In the genomic region with DNA sequence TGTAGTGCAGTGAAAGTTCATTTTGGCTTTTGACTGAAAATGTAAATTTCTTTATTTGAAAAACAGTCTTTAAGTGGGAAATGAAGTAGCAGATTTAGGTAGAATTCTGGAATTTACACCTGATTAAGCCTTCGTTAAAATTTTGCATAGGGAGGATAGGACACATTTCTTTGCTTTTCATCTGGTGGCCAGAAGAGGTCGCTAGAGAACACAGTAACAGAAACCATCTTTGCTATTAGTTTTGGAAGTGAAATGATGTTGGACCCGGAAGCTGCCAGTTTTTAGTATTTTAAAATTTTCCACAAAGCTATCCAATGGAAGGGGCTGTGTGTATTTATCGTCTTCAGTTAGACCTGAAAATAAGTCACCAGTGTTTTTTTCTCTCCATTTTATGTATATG, we compare ENCODE assay signal across 8 mouse cellular contexts. TPM values are rescaled to one million over a fixed set of nuclear protein-coding genes. Genes with fewer than 3 reads are reported as not detected.
DNase-seq lines count a peak whose midpoint lies in the region; ATAC-seq and TF ChIP-seq lines count a peak whose summit lies in the region.

No protein-coding gene starts in this region.

- 47% methylated on average over 4 of the region's 4 CpGs for WGBS in forebrain, embryonic 14.5 days
- 43% methylated on average over 4 of the region's 4 CpGs for WGBS in forebrain, embryonic 16.5 days

- intact Hi-C loops in left cerebral cortex, postnatal 14 days (cut with DNase I) = loop anchor here (1.0 to 10.0 kb wide), 2 partner anchors 578 to 1149 kb away; no protein-coding TSS in a partner anchor
- intact Hi-C loops in left cerebral cortex, postnatal 10 days (cut with DNase I) = loop anchor here (10.0 kb wide), 1 partner anchor 1149 kb away; no protein-coding TSS in a partner anchor

- in situ Hi-C loops in CH12.LX (cut with MboI; ENCODE audit: low pct_ligation_motif_present, low pct_unique_long_range_greater_than_20kb, low sequenced_read_pairs) = no loop called here

- peak; percentile 66 for DNase-seq in forebrain, embryonic 14.5 days (ENCODE audit: low spot score)
- peak; percentile 56 to 73 for DNase-seq in left cerebral cortex, postnatal 14 days (ENCODE audit: low spot score in 2 of 2)
- DNase-seq in left cerebral cortex, postnatal 10 days (ENCODE audit: extremely low spot score in 1 of 2, low spot score in 2 of 2) = no peak
- peak; percentile 58 for DNase-seq in CH12.LX (ENCODE audit: extremely low read depth)
- DNase-seq in embryo, embryonic 10 days (ENCODE audit: low spot score) = peak; percentile 57
- peak; percentile 60 for DNase-seq in retina, postnatal 1 day
- DNase-seq in ovary, postnatal 10 days (ENCODE audit: low spot score) = no peak

- TF ChIP-seq CTCF in CH12.LX (conservative IDR thresholded peaks at IDR 0.05 in 1 of 2, IDR thresholded peaks at IDR 0.05 in 1 of 2; ENCODE audit: low read depth in 2 of 2, low read length in 2 of 2) = peak; percentile 68 to 77

- no peaks in the 10 kb centered on the region for H3K9me3 ChIP-seq in forebrain, embryonic 14.5 days (replicated peaks; ENCODE audit: control insufficient read depth, low read length)
- H3K9me3 ChIP-seq in forebrain, embryonic 16.5 days (ENCODE audit: control insufficient read depth, low read length) = no peaks in the 10 kb centered on the region
- H3K9me3 ChIP-seq in CH12.LX (replicated peaks; ENCODE audit: low read length) = peaks cover 3% of the 10 kb centered on the region

- no peak for TF ChIP-seq POLR2A in CH12.LX (IDR thresholded peaks at IDR 0.05; ENCODE audit: low read depth, low read length)

- peak; percentile 49 for TF ChIP-seq RAD21 in CH12.LX (IDR thresholded peaks at IDR 0.05; ENCODE audit: low read depth, low read length)

- dilution Hi-C loops in CH12.LX (cut with MboI; ENCODE audit: extremely low pct_ligation_motif_present, extremely low pct_unique_long_range_greater_than_20kb, low sequenced_read_pairs) = no loop called here

- H3K9ac ChIP-seq in forebrain, embryonic 14.5 days (ENCODE audit: low read length) = no peak overlapping the region
- no peak overlapping the region for H3K9ac ChIP-seq in forebrain, embryonic 16.5 days (replicated peaks; ENCODE audit: low read depth, low read length)
- no peak overlapping the region for H3K9ac ChIP-seq in CH12.LX (ENCODE audit: insufficient read depth, low read depth)

- no peak overlapping the region for H3K4me3 ChIP-seq in forebrain, embryonic 14.5 days (ENCODE audit: low read depth, low read length)
- no peak overlapping the region for H3K4me3 ChIP-seq in forebrain, embryonic 16.5 days (replicated peaks; ENCODE audit: low read length)
- no peak overlapping the region for H3K4me3 ChIP-seq in CH12.LX (replicated peaks in 1 of 3; ENCODE audit: low read depth in 2 of 3, low read length in 2 of 3, poor library complexity in 1 of 3)

- H3K79me2 ChIP-seq in CH12.LX (replicated peaks; ENCODE audit: control insufficient read depth, extremely low read depth, insufficient read depth, poor library complexity, severe bottlenecking) = no peaks in the 10 kb centered on the region

- no peaks in the 10 kb centered on the region for H3K27me3 ChIP-seq in forebrain, embryonic 14.5 days (replicated peaks; ENCODE audit: control insufficient read depth, insufficient read depth, low read length)
- H3K27me3 ChIP-seq in forebrain, embryonic 16.5 days (replicated peaks; ENCODE audit: control insufficient read depth, insufficient read depth, low read length) = no peaks in the 10 kb centered on the region
- H3K27me3 ChIP-seq in CH12.LX (replicated peaks) = no peaks in the 10 kb centered on the region

- TF ChIP-seq EP300 in CH12.LX (IDR thresholded peaks at IDR 0.05; ENCODE audit: low read length) = no peak

- peaks cover 69% of the 10 kb centered on the region for H3K36me3 ChIP-seq in forebrain, embryonic 14.5 days (ENCODE audit: control insufficient read depth, insufficient read depth, low read length)
- peaks cover 9% of the 10 kb centered on the region for H3K36me3 ChIP-seq in forebrain, embryonic 16.5 days (ENCODE audit: control insufficient read depth, insufficient read depth)
- H3K36me3 ChIP-seq in CH12.LX (replicated peaks in 1 of 2; ENCODE audit: control insufficient read depth in 1 of 2, insufficient read depth in 1 of 2, low read length in 1 of 2) = peaks cover 61 to 92% of the 10 kb centered on the region in 2 experiments

- H3K4me1 ChIP-seq in forebrain, embryonic 14.5 days (ENCODE audit: control insufficient read depth, insufficient read depth, low read length) = no peaks in the 10 kb centered on the region
- no peaks in the 10 kb centered on the region for H3K4me1 ChIP-seq in forebrain, embryonic 16.5 days (replicated peaks; ENCODE audit: control insufficient read depth, insufficient read depth, low read length)
- H3K4me1 ChIP-seq in CH12.LX (ENCODE audit: control insufficient read depth in 1 of 2, insufficient read depth in 2 of 2) = no peaks in the 10 kb centered on the region

- no peak overlapping the region for H3K4me2 ChIP-seq in forebrain, embryonic 14.5 days (ENCODE audit: low read length)
- H3K4me2 ChIP-seq in forebrain, embryonic 16.5 days (ENCODE audit: low read length) = no peak overlapping the region
- no peak overlapping the region for H3K4me2 ChIP-seq in CH12.LX (ENCODE audit: insufficient read depth, low read depth, poor library complexity, severe bottlenecking)

- H3K27ac ChIP-seq in forebrain, embryonic 14.5 days (ENCODE audit: low read depth, low read length) = no peak overlapping the region
- H3K27ac ChIP-seq in forebrain, embryonic 16.5 days (ENCODE audit: low read length) = no peak overlapping the region
- H3K27ac ChIP-seq in CH12.LX (ENCODE audit: insufficient read depth, low read depth) = no peak overlapping the region

- ATAC-seq in forebrain, embryonic 14.5 days = no peak
- ATAC-seq in forebrain, embryonic 16.5 days = no peak

TF ChIP-seq in CH12.LX, 34 proteins besides CTCF, POLR2A, EP300 and RAD21:
- TF ChIP-seq USF1 (IDR thresholded peaks at IDR 0.05; ENCODE audit: low read depth, low read length) (no peak), ELF1 (IDR thresholded peaks at IDR 0.05; ENCODE audit: low read depth, low read length) (peak; percentile 67), SMC3 (IDR thresholded peaks at IDR 0.05; ENCODE audit: low read depth, low read length) (peak; percentile 36)

RNA-seq across cellular contexts. Expression of a gene that starts 20.1 kb away (rescaled TPM):
- polyA plus RNA-seq in forebrain, embryonic 14.5 days (2014; fragmentation: Nextera tagmentation; extraction: Ambion mirVana) = 25.2 and 29.4 TPM in 2 replicates
- polyA plus RNA-seq in forebrain, embryonic 16.5 days (2015; fragmentation: Nextera tagmentation; extraction: Ambion mirVana) = 25.4 and 29.6 TPM in 2 replicates
- 10 to 100 TPM; 15.2 to 17.2 TPM for total RNA-seq in left cerebral cortex, postnatal 14 days (2021)
- total RNA-seq in left cerebral cortex, postnatal 10 days (2021) = 10 to 100 TPM; 16.8 to 20.9 TPM
- total RNA-seq in CH12.LX (2012; rRNA removed) (45.5 and 46.5 TPM in 2 replicates), CH12.LX (2014; rRNA removed) (34.7 and 35.1 TPM in 2 replicates)
- 34.0 and 37.1 TPM in 2 replicates for polyA plus RNA-seq in CH12.LX (2012; ENCODE audit: insufficient read length, low read depth)

RNA-seq across cellular contexts. Expression of a gene that starts 20.2 kb away (rescaled TPM):
- 49.6 and 50.8 TPM in 2 replicates for polyA plus RNA-seq in forebrain, embryonic 14.5 days (2014; fragmentation: Nextera tagmentation; extraction: Ambion mirVana)
- polyA plus RNA-seq in forebrain, embryonic 16.5 days (2015; fragmentation: Nextera tagmentation; extraction: Ambion mirVana) = 60.3 TPM in 2 replicates
- total RNA-seq in left cerebral cortex, postnatal 14 days (2021) = 10 to 100 TPM; 61.0 to 61.4 TPM
- 10 to 100 TPM; 45.8 to 48.7 TPM for total RNA-seq in left cerebral cortex, postnatal 10 days (2021)
- 37.0 and 48.7 TPM in 2 replicates for total RNA-seq in CH12.LX (2012; rRNA removed)
- total RNA-seq in CH12.LX (2014; rRNA removed) = 43.9 and 44.0 TPM in 2 replicates
- polyA plus RNA-seq in CH12.LX (2012; ENCODE audit: insufficient read length, low read depth) = 81.2 and 93.2 TPM in 2 replicates

RNA-seq across cellular contexts. Expression of a gene that starts 58.6 kb away (rescaled TPM):
- 22.5 and 22.7 TPM in 2 replicates for polyA plus RNA-seq in forebrain, embryonic 14.5 days (2014; fragmentation: Nextera tagmentation; extraction: Ambion mirVana)
- 22.3 and 23.0 TPM in 2 replicates for polyA plus RNA-seq in forebrain, embryonic 16.5 days (2015; fragmentation: Nextera tagmentation; extraction: Ambion mirVana)
- total RNA-seq in left cerebral cortex, postnatal 14 days (2021) = 10 to 100 TPM; 35.4 to 46.8 TPM
- 10 to 100 TPM; 44.8 to 45.6 TPM for total RNA-seq in left cerebral cortex, postnatal 10 days (2021)
- 82.9 and 100 TPM in 2 replicates for total RNA-seq in CH12.LX (2012; rRNA removed)
- 72.1 and 77.6 TPM in 2 replicates for total RNA-seq in CH12.LX (2014; rRNA removed)
- 80.9 and 87.7 TPM in 2 replicates for polyA plus RNA-seq in CH12.LX (2012; ENCODE audit: insufficient read length, low read depth)

Comparison
In these comparisons a context has a peak if more than half of its experiments do, and no peak if none do; other contexts are left out.
1. DNase-seq: peak in forebrain, embryonic 14.5 days (single experiment), left cerebral cortex, postnatal 14 days (2 of 2), CH12.LX (single experiment), embryo, embryonic 10 days (single experiment) and retina, postnatal 1 day (single experiment); none in left cerebral cortex, postnatal 10 days (0 of 2) and ovary, postnatal 10 days (single experiment).